27 mouse cellular contexts compared by ENCODE assay signal in genomic region chr13:21236714-21237113, GRCm38 (mm10). TPM values are rescaled to one million over a fixed set of nuclear protein-coding genes. Genes with fewer than 3 reads are reported as not detected.
DNase-seq lines count a peak whose midpoint lies in the region; ATAC-seq and TF ChIP-seq lines count a peak whose summit lies in the region.
"Had no signal": no experiment of that assay in that cellular context is flagged by ENCODE, and none has a peak within 500 bp of the region (broad histone marks: within the 10 kb centered on the region; RNA-seq: fewer than 3 reads in every experiment).

No protein-coding gene starts in this region.

- TF ChIP-seq POLR2A in kidney, adult 2 months (IDR thresholded peaks at IDR 0.05; ENCODE audit: low read depth, low read length), result no peak

- H3K9me3 ChIP-seq in kidney, embryonic 16.5 days (ENCODE audit: low read length), result peaks cover 3% of the 10 kb centered on the region; the same call in 1 of the 2 replicates
- H3K9me3 ChIP-seq in embryonic facial prominence, embryonic 13.5 days, result no peaks in the 10 kb centered on the region
- H3K9me3 ChIP-seq: forebrain, embryonic 13.5 days; intestine, embryonic 15.5 days; limb, embryonic 13.5 days; liver, embryonic 13.5 days; midbrain, embryonic 13.5 days; neural tube, embryonic 13.5 days had no signal

- no peak overlapping the region for H3K9ac ChIP-seq in kidney, embryonic 16.5 days (replicated peaks; ENCODE audit: low read length)
- no peak overlapping the region for H3K9ac ChIP-seq in embryonic facial prominence, embryonic 13.5 days
- H3K9ac ChIP-seq: forebrain, embryonic 13.5 days; heart, embryonic 13.5 days; intestine, embryonic 15.5 days; limb, embryonic 13.5 days; liver, embryonic 13.5 days; midbrain, embryonic 13.5 days; neural tube, embryonic 13.5 days had no signal

- H3K4me1 ChIP-seq in kidney, adult 2 months (ENCODE audit: control insufficient read depth, insufficient read depth, low read length), result peaks cover 6% of the 10 kb centered on the region; the same call in 1 of the 2 replicates
- no peaks in the 10 kb centered on the region for H3K4me1 ChIP-seq in kidney, embryonic 16.5 days (ENCODE audit: insufficient read depth, low read length)
- H3K4me1 ChIP-seq in embryonic facial prominence, embryonic 13.5 days, result peaks cover 16% of the 10 kb centered on the region
- H3K4me1 ChIP-seq: intestine, embryonic 15.5 days; limb, embryonic 13.5 days had no signal

- ATAC-seq in kidney, embryonic 16.5 days (ENCODE audit: low FRiP score, low TSS enrichment), result no peak
- ATAC-seq in embryonic facial prominence, embryonic 13.5 days (ENCODE audit: insufficient number of reproducible peaks, insufficient read depth, low FRiP score, low TSS enrichment, low read depth), result no peak
- ATAC-seq: forebrain, embryonic 13.5 days; hindbrain, embryonic 16.5 days; intestine, embryonic 15.5 days; lung, postnatal 0 days; midbrain, embryonic 13.5 days had no signal

- H3K36me3 ChIP-seq in kidney, adult 2 months (ENCODE audit: control insufficient read depth, insufficient read depth, low read length), result no peaks in the 10 kb centered on the region
- H3K36me3 ChIP-seq in kidney, embryonic 16.5 days (ENCODE audit: insufficient read depth, low read length), result no peaks in the 10 kb centered on the region
- no peaks in the 10 kb centered on the region for H3K36me3 ChIP-seq in embryonic facial prominence, embryonic 13.5 days
- H3K36me3 ChIP-seq: heart, embryonic 13.5 days; intestine, embryonic 15.5 days; limb, embryonic 13.5 days; liver, embryonic 13.5 days; midbrain, embryonic 13.5 days; neural tube, embryonic 13.5 days had no signal

- peak overlapping the region; percentile 74 for H3K27ac ChIP-seq in kidney, adult 2 months (ENCODE audit: insufficient read depth, low read depth, low read length)
- no peak overlapping the region for H3K27ac ChIP-seq in kidney, embryonic 16.5 days (ENCODE audit: low read length)
- H3K27ac ChIP-seq in embryonic facial prominence, embryonic 13.5 days, result peak overlapping the region; percentile 53; the same call in 1 of the 2 replicates
- H3K27ac ChIP-seq: forebrain, embryonic 13.5 days; heart, embryonic 13.5 days; intestine, embryonic 15.5 days; limb, embryonic 13.5 days; liver, embryonic 13.5 days; midbrain, embryonic 13.5 days; neural tube, embryonic 13.5 days had no signal

- H3K27me3 ChIP-seq in kidney, adult 2 months (replicated peaks; ENCODE audit: control insufficient read depth, insufficient read depth, low read length), result no peaks in the 10 kb centered on the region
- no peaks in the 10 kb centered on the region for H3K27me3 ChIP-seq in kidney, embryonic 16.5 days (ENCODE audit: insufficient read depth, low read length)
- H3K27me3 ChIP-seq in embryonic facial prominence, embryonic 13.5 days, result no peaks in the 10 kb centered on the region
- H3K27me3 ChIP-seq: heart, embryonic 13.5 days; intestine, embryonic 15.5 days; limb, embryonic 13.5 days; liver, embryonic 13.5 days had no signal

- H3K4me2 ChIP-seq in kidney, embryonic 16.5 days (replicated peaks; ENCODE audit: low read depth, low read length), result no peak overlapping the region
- no peak overlapping the region for H3K4me2 ChIP-seq in embryonic facial prominence, embryonic 13.5 days
- H3K4me2 ChIP-seq: forebrain, embryonic 13.5 days; heart, embryonic 13.5 days; intestine, embryonic 15.5 days; limb, embryonic 13.5 days; liver, embryonic 13.5 days; midbrain, embryonic 13.5 days; neural tube, embryonic 13.5 days had no signal

- peak; percentile 88 for DNase-seq in kidney, adult 2 months
- peak; percentile 65 to 85 for DNase-seq in kidney, postnatal 25 days
- no peak for DNase-seq in cerebellum, adult 8-10 months
- no peak for DNase-seq in B cell, adult 2 months
- no peak for DNase-seq in retina, postnatal 1 day
- DNase-seq: adrenal gland, adult 2 months; cerebellum, adult 9-11 months; gastrocnemius, postnatal 10 days; heart, postnatal 10 days; liver, embryonic 13.5 days; lung, adult 18-20 months; lung, postnatal 4 days; thymus, postnatal 4 days had no signal

- 48% methylated on average over 2 of the region's 2 CpGs for WGBS in kidney, adult 2 months
- WGBS in kidney, embryonic 16.5 days, result 52% methylated on average over 2 of the region's 2 CpGs
- 38% methylated on average over 2 of the region's 2 CpGs for WGBS in embryonic facial prominence, embryonic 13.5 days

- TF ChIP-seq CTCF in kidney, adult 2 months (conservative IDR thresholded peaks at IDR 0.05; ENCODE audit: insufficient read depth, insufficient read length, low read depth, low read length), result no peak

- no peak overlapping the region for H3K4me3 ChIP-seq in kidney, adult 2 months (ENCODE audit: insufficient read depth, low read depth, low read length)
- no peak overlapping the region for H3K4me3 ChIP-seq in kidney, embryonic 16.5 days (ENCODE audit: low read length)
- no peak overlapping the region for H3K4me3 ChIP-seq in embryonic facial prominence, embryonic 13.5 days
- H3K4me3 ChIP-seq: forebrain, embryonic 13.5 days; heart, embryonic 13.5 days; intestine, embryonic 15.5 days; limb, embryonic 13.5 days; liver, embryonic 13.5 days; megakaryocyte, embryonic 14.5 days; midbrain, embryonic 13.5 days; neural tube, embryonic 13.5 days had no signal

RNA-seq across cellular contexts. Expression of gene Gpx5, which starts 55.8 kb away (rescaled TPM):
- polyA plus RNA-seq in kidney, adult 2 months (2012; rRNA removed), result not detected in 2 replicates
- polyA plus RNA-seq in kidney, embryonic 16.5 days (2015; fragmentation: Nextera tagmentation; extraction: Ambion mirVana), result not detected in 2 replicates
- polyA plus RNA-seq in embryonic facial prominence, embryonic 13.5 days (2015; fragmentation: Nextera tagmentation; extraction: Ambion mirVana), result not detected in 2 replicates
- polyA plus RNA-seq: adrenal gland, adult 2 months; forebrain, embryonic 13.5 days; heart, embryonic 13.5 days; hindbrain, embryonic 16.5 days; intestine, embryonic 15.5 days; limb, embryonic 13.5 days; liver, embryonic 13.5 days; lung, postnatal 0 days; midbrain, embryonic 13.5 days; neural tube, embryonic 13.5 days; stomach, embryonic 14.5 days; testis, adult 2 months; thymus, postnatal 0 days had no signal

RNA-seq across cellular contexts. Expression of gene Trim27, which starts 57.5 kb away (rescaled TPM):
- 29.9 and 30.2 TPM in 2 replicates for polyA plus RNA-seq in kidney, adult 2 months (2012; rRNA removed)
- polyA plus RNA-seq in kidney, embryonic 16.5 days (2015; fragmentation: Nextera tagmentation; extraction: Ambion mirVana), result 130 and 131 TPM in 2 replicates
- polyA plus RNA-seq in embryonic facial prominence, embryonic 13.5 days (2015; fragmentation: Nextera tagmentation; extraction: Ambion mirVana), result 129 and 143 TPM in 2 replicates

Comparison
In these comparisons a context has a peak if more than half of its experiments do, and no peak if none do; other contexts are left out.
1. DNase-seq: peak in kidney, adult 2 months (single experiment) and kidney, postnatal 25 days (2 of 2); none in cerebellum, adult 8-10 months (single experiment), B cell, adult 2 months (0 of 2) and retina, postnatal 1 day (single experiment).